17 mouse cellular contexts compared by ENCODE assay signal in genomic region chr17:59967383-59967782, GRCm38 (mm10).
"Had no signal": no experiment of that assay in that cellular context is flagged by ENCODE, and none has a peak within 500 bp of the region (broad histone marks: within the 10 kb centered on the region; RNA-seq: fewer than 3 reads in every experiment).

No protein-coding gene starts in this region.

- H3K27ac ChIP-seq: limb, embryonic 10.5 days; limb, embryonic 13.5 days; liver, embryonic 14.5 days; stomach, postnatal 0 days had no signal

- H3K4me1 ChIP-seq: limb, embryonic 10.5 days; limb, embryonic 13.5 days had no signal

- H3K9ac ChIP-seq: limb, embryonic 13.5 days; liver, embryonic 14.5 days; liver, postnatal 0 days; lung, embryonic 14.5 days had no signal

- H3K4me3 ChIP-seq: limb, embryonic 10.5 days; limb, embryonic 13.5 days had no signal

- ATAC-seq: liver, postnatal 0 days; lung, postnatal 0 days had no signal

- H3K9me3 ChIP-seq: limb, embryonic 10.5 days; limb, embryonic 13.5 days had no signal

- H3K4me2 ChIP-seq: limb, embryonic 13.5 days; lung, embryonic 14.5 days; midbrain, embryonic 11.5 days had no signal

- H3K36me3 ChIP-seq: limb, embryonic 10.5 days; limb, embryonic 13.5 days had no signal

- H3K27me3 ChIP-seq: limb, embryonic 13.5 days had no signal

- DNase-seq: kidney, adult 18-20 months; kidney, adult 9 months; kidney, postnatal 14 days; kidney, postnatal 4 days; liver, postnatal 0 days; lung, embryonic 14.5 days; lung, postnatal 36 days; midbrain, embryonic 14.5 days; thymus, adult 2 months; thymus, postnatal 14 days; thymus, postnatal 4 days had no signal
